ENCODE assay signal across 16 mouse cellular contexts in genomic region chr7:126676631-126677220, GRCm38 (mm10). TPM values are rescaled to one million over a fixed set of nuclear protein-coding genes. Genes with fewer than 3 reads are reported as not detected.
DNase-seq lines count a peak whose midpoint lies in the region; ATAC-seq and TF ChIP-seq lines count a peak whose summit lies in the region.
"Had no signal": no experiment of that assay in that cellular context is flagged by ENCODE, and none has a peak within 500 bp of the region (broad histone marks: within the 10 kb centered on the region; RNA-seq: fewer than 3 reads in every experiment).

No protein-coding gene starts in this region.

- no peak for TF ChIP-seq CTCF in testis, adult 2 months (IDR thresholded peaks at IDR 0.05; ENCODE audit: control insufficient read depth, insufficient read depth, insufficient replicate concordance, low read depth, low read length)

- TF ChIP-seq POLR2A in testis, adult 2 months (IDR thresholded peaks at IDR 0.05; ENCODE audit: control insufficient read depth, low read depth, low read length): no peak

- H3K4me2 ChIP-seq in heart, embryonic 15.5 days: peak overlapping the region; percentile 42; the same call in 1 of the 2 replicates
- H3K4me2 ChIP-seq in limb, embryonic 15.5 days: no peak overlapping the region
- H3K4me2 ChIP-seq: heart, embryonic 11.5 days; hindbrain, embryonic 15.5 days; liver, embryonic 13.5 days; midbrain, embryonic 13.5 days; neural tube, embryonic 15.5 days had no signal

- H3K36me3 ChIP-seq in heart, embryonic 15.5 days: peaks cover 7% of the 10 kb centered on the region
- H3K36me3 ChIP-seq in limb, embryonic 15.5 days: peaks cover 19% of the 10 kb centered on the region
- H3K36me3 ChIP-seq in limb, embryonic 10.5 days: peaks cover 53% of the 10 kb centered on the region
- H3K36me3 ChIP-seq in testis, adult 2 months (ENCODE audit: control insufficient read depth, insufficient read depth, low read length): no peaks in the 10 kb centered on the region

- no peaks in the 10 kb centered on the region for H3K9me3 ChIP-seq in heart, embryonic 15.5 days (replicated peaks)
- no peaks in the 10 kb centered on the region for H3K9me3 ChIP-seq in limb, embryonic 15.5 days
- H3K9me3 ChIP-seq in limb, embryonic 10.5 days (replicated peaks): no peaks in the 10 kb centered on the region
- H3K9me3 ChIP-seq: hindbrain, embryonic 15.5 days; liver, embryonic 13.5 days; midbrain, embryonic 13.5 days; neural tube, embryonic 15.5 days had no signal

- no peak overlapping the region for H3K4me3 ChIP-seq in heart, embryonic 15.5 days
- H3K4me3 ChIP-seq in limb, embryonic 15.5 days: no peak overlapping the region
- H3K4me3 ChIP-seq in limb, embryonic 10.5 days: no peak overlapping the region
- no peak overlapping the region for H3K4me3 ChIP-seq in testis, adult 2 months (ENCODE audit: control insufficient read depth, low read depth, low read length)
- H3K4me3 ChIP-seq: hindbrain, embryonic 15.5 days; liver, embryonic 13.5 days; midbrain, embryonic 13.5 days; myocyte; neural tube, embryonic 15.5 days had no signal

- ATAC-seq in heart, embryonic 15.5 days (replicated peaks; ENCODE audit: insufficient number of reproducible peaks, insufficient read depth, low FRiP score, low read depth): no peak
- ATAC-seq in limb, embryonic 15.5 days (ENCODE audit: insufficient number of reproducible peaks, low FRiP score, low TSS enrichment, low read depth): no peak
- ATAC-seq: midbrain, embryonic 13.5 days; Patski had no signal

- intact Hi-C loops in heart, postnatal 14 days (cut with DNase I): no loop called here

- H3K27me3 ChIP-seq in heart, embryonic 15.5 days: no peaks in the 10 kb centered on the region
- H3K27me3 ChIP-seq in limb, embryonic 15.5 days: no peaks in the 10 kb centered on the region
- H3K27me3 ChIP-seq in limb, embryonic 10.5 days (ENCODE audit: low read depth, poor library complexity, severe bottlenecking): no peaks in the 10 kb centered on the region
- no peaks in the 10 kb centered on the region for H3K27me3 ChIP-seq in testis, adult 2 months (ENCODE audit: control insufficient read depth, insufficient read depth, low read length)
- H3K27me3 ChIP-seq: hindbrain, embryonic 15.5 days; liver, embryonic 13.5 days; midbrain, embryonic 13.5 days; neural tube, embryonic 15.5 days; Patski had no signal

- H3K9ac ChIP-seq in heart, embryonic 15.5 days: no peak overlapping the region
- no peak overlapping the region for H3K9ac ChIP-seq in limb, embryonic 15.5 days
- H3K9ac ChIP-seq: hindbrain, embryonic 15.5 days; liver, embryonic 13.5 days; midbrain, embryonic 13.5 days; neural tube, embryonic 15.5 days had no signal

- peak overlapping the region; percentile 84 for H3K27ac ChIP-seq in heart, embryonic 15.5 days
- H3K27ac ChIP-seq in limb, embryonic 15.5 days: peak overlapping the region; percentile 67; the same call in 1 of the 2 replicates
- no peak overlapping the region for H3K27ac ChIP-seq in limb, embryonic 10.5 days
- H3K27ac ChIP-seq in testis, adult 2 months (ENCODE audit: control insufficient read depth, insufficient read depth, low read depth, low read length): peak overlapping the region; percentile 69
- H3K27ac ChIP-seq: midbrain, embryonic 13.5 days had no signal

- WGBS in heart, embryonic 15.5 days: 63% methylated on average over 4 of the region's 4 CpGs
- 71% methylated on average over 4 of the region's 4 CpGs for whole genome bisulfite sequencing in limb, embryonic 15.5 days
- 85% methylated on average over 4 of the region's 4 CpGs for WGBS in limb, embryonic 10.5 days

- DNase-seq in heart, postnatal 14 days: no peak
- DNase-seq in limb, embryonic 10.5 days (ENCODE audit: low spot score): no peak
- no peak for DNase-seq in testis, postnatal 10 days (ENCODE audit: low spot score)
- DNase-seq in yolk sac, embryonic 10.5 days (ENCODE audit: low spot score): no peak
- DNase-seq: cerebellum, postnatal 10 days; liver, embryonic 13.5 days; thymus, adult 2 months had no signal

- H3K4me1 ChIP-seq in heart, embryonic 15.5 days (replicated peaks): peaks cover 16% of the 10 kb centered on the region
- H3K4me1 ChIP-seq in limb, embryonic 15.5 days: peaks cover 11% of the 10 kb centered on the region; the same call in 1 of the 2 replicates
- H3K4me1 ChIP-seq in limb, embryonic 10.5 days: no peaks in the 10 kb centered on the region
- peaks cover 4% of the 10 kb centered on the region for H3K4me1 ChIP-seq in testis, adult 2 months (ENCODE audit: control insufficient read depth, insufficient read depth, low read length)
- H3K4me1 ChIP-seq: hindbrain, embryonic 15.5 days; midbrain, embryonic 13.5 days; neural tube, embryonic 15.5 days had no signal

RNA-seq across cellular contexts. Expression of gene Sult1a1, which starts 0.5 kb away (rescaled TPM):
- polyA plus RNA-seq in heart, embryonic 15.5 days (2015; fragmentation: Nextera tagmentation; extraction: Ambion mirVana): 13.0 and 14.2 TPM in 2 replicates
- total RNA-seq in heart, postnatal 14 days (2021): 10 to 100 TPM; 38.6 to 43.2 TPM
- 12.2 and 17.5 TPM in 2 replicates for polyA plus RNA-seq in limb, embryonic 15.5 days (2015; fragmentation: Nextera tagmentation; extraction: Ambion mirVana)
- 0.11 and 0.49 TPM in 2 replicates for polyA plus RNA-seq in limb, embryonic 10.5 days (2016; fragmentation: Nextera tagmentation; extraction: Ambion mirVana)
- polyA plus RNA-seq in testis, adult 2 months (2012; rRNA removed): 5.8 and 7.1 TPM in 2 replicates
- polyA plus RNA-seq: myocyte had no signal

RNA-seq across cellular contexts. Expression of gene Bola2, which starts 18.5 kb away (rescaled TPM):
- polyA plus RNA-seq in heart, embryonic 15.5 days (2015; fragmentation: Nextera tagmentation; extraction: Ambion mirVana): 87.6 and 98.0 TPM in 2 replicates
- 10 to 100 TPM; 49.2 to 51.2 TPM for total RNA-seq in heart, postnatal 14 days (2021)
- polyA plus RNA-seq in limb, embryonic 15.5 days (2015; fragmentation: Nextera tagmentation; extraction: Ambion mirVana): 109 and 131 TPM in 2 replicates
- 177 and 237 TPM in 2 replicates for polyA plus RNA-seq in limb, embryonic 10.5 days (2016; fragmentation: Nextera tagmentation; extraction: Ambion mirVana)
- polyA plus RNA-seq in testis, adult 2 months (2012; rRNA removed): 35.7 and 38.7 TPM in 2 replicates

RNA-seq across cellular contexts. Expression of gene Slx1b, which starts 18.9 kb away (rescaled TPM):
- polyA plus RNA-seq in heart, embryonic 15.5 days (2015; fragmentation: Nextera tagmentation; extraction: Ambion mirVana): 6.7 and 7.7 TPM in 2 replicates
- 1 to 10 TPM; 5.7 to 7.7 TPM for total RNA-seq in heart, postnatal 14 days (2021)
- 10.5 and 12.3 TPM in 2 replicates for polyA plus RNA-seq in limb, embryonic 15.5 days (2015; fragmentation: Nextera tagmentation; extraction: Ambion mirVana)
- 12.6 and 14.8 TPM in 2 replicates for polyA plus RNA-seq in limb, embryonic 10.5 days (2016; fragmentation: Nextera tagmentation; extraction: Ambion mirVana)
- 8.3 and 9.5 TPM in 2 replicates for polyA plus RNA-seq in testis, adult 2 months (2012; rRNA removed)

RNA-seq across cellular contexts. Expression of gene Sgf29, which starts 27.6 kb away (rescaled TPM):
- 21.0 and 33.5 TPM in 2 replicates for polyA plus RNA-seq in heart, embryonic 15.5 days (2015; fragmentation: Nextera tagmentation; extraction: Ambion mirVana)
- total RNA-seq in heart, postnatal 14 days (2021): 10 to 100 TPM; 24.6 to 28.6 TPM
- polyA plus RNA-seq in limb, embryonic 15.5 days (2015; fragmentation: Nextera tagmentation; extraction: Ambion mirVana): 43.4 and 43.9 TPM in 2 replicates
- 69.0 and 69.2 TPM in 2 replicates for polyA plus RNA-seq in limb, embryonic 10.5 days (2016; fragmentation: Nextera tagmentation; extraction: Ambion mirVana)
- polyA plus RNA-seq in testis, adult 2 months (2012; rRNA removed): 405 and 485 TPM in 2 replicates

RNA-seq across cellular contexts. Expression of gene Coro1a, which starts 30.9 kb away (rescaled TPM):
- 13.5 and 71.8 TPM in 2 replicates for polyA plus RNA-seq in heart, embryonic 15.5 days (2015; fragmentation: Nextera tagmentation; extraction: Ambion mirVana)
- total RNA-seq in heart, postnatal 14 days (2021): 10 to 100 TPM in 1 of 2 experiments, 1 to 10 TPM in 1; 8.8 to 28.1 TPM
- polyA plus RNA-seq in limb, embryonic 15.5 days (2015; fragmentation: Nextera tagmentation; extraction: Ambion mirVana): 44.5 and 46.5 TPM in 2 replicates
- 28.9 and 37.8 TPM in 2 replicates for polyA plus RNA-seq in limb, embryonic 10.5 days (2016; fragmentation: Nextera tagmentation; extraction: Ambion mirVana)
- polyA plus RNA-seq in testis, adult 2 months (2012; rRNA removed): 2.5 and 2.6 TPM in 2 replicates
